Mouse (Mus musculus) midbrain, embryonic 13.5 days (tissue): Measurements from ENCODE around the gene Coil. TPM values are rescaled to one million over a fixed set of nuclear protein-coding genes. Genes with fewer than 3 reads are reported as not detected.
A peak's percentile ranks its signal among the peaks of the same experiment; 100 is the strongest.

ENCODE experiments used
- ATAC-seq: fragments of 200-750 bp; cut with Nextera tagmentation; 2 replicates; pipeline ENCODE4 v1.8.0; 2017; ENCODE audit warnings: mild to moderate bottlenecking, moderate TSS enrichment, moderate library complexity
- H3K27ac ChIP-seq: fragments of 300-500 bp; sonication (generic); 2 replicates; pipeline ENCODE4 v1.5.1; 2015; ENCODE audit warnings: inconsistent platforms, mild to moderate bottlenecking, moderate library complexity
- H3K27me3 ChIP-seq: fragments of 300-500 bp; sonication (generic); 2 replicates; pipeline ENCODE4 v1.6.1; 2015; ENCODE audit warnings: mild to moderate bottlenecking, inconsistent platforms
- H3K36me3 ChIP-seq: fragments of 300-500 bp; sonication (generic); 2 replicates; pipeline ENCODE4 v1.6.1; 2015; ENCODE audit warnings: mild to moderate bottlenecking, inconsistent platforms
- H3K4me1 ChIP-seq: fragments of 300-500 bp; sonication (generic); replicated peaks from 2 replicates; pipeline ENCODE4 v1.6.1; 2015; ENCODE audit warnings: inconsistent platforms
- H3K4me2 ChIP-seq: fragments of 300-500 bp; sonication (generic); replicated peaks from 2 replicates; pipeline ENCODE4 v1.6.1; 2015; ENCODE audit warnings: moderate library complexity, mild to moderate bottlenecking, inconsistent platforms
- H3K4me3 ChIP-seq: fragments of 300-500 bp; sonication (generic); replicated peaks from 2 replicates; pipeline ENCODE4 v1.5.1; 2015; ENCODE audit warnings: mild to moderate bottlenecking, inconsistent platforms
- H3K9ac ChIP-seq: fragments of 300-500 bp; sonication (generic); replicated peaks from 2 replicates; pipeline ENCODE4 v1.6.1; 2015; ENCODE audit warnings: mild to moderate bottlenecking, inconsistent platforms
- H3K9me3 ChIP-seq: fragments of 300-500 bp; sonication (generic); 2 replicates; pipeline ENCODE4 v1.6.1; 2016; ENCODE audit warnings: mild to moderate bottlenecking, inconsistent platforms
- WGBS: fragments of 180-500 bp; shearing (Covaris S2); methylation state at CpG from one replicate; pipeline ENCODE4 v1.1.7; 2015; 5-methylcytosine and 5-hydroxymethylcytosine counted together
- polyA plus RNA-seq: library from polyadenylated mRNA; unstranded; fragments of >200 nt; fragmentation: Nextera tagmentation; extraction: Ambion mirVana; gene quantifications from 2 replicates; pipeline ENCODE4 v1.2.1, GENCODE M21; 2015

The Coil gene
- polyA plus RNA-seq, 1 experiment from 2014 or later, result 28.1 TPM

DNA sequence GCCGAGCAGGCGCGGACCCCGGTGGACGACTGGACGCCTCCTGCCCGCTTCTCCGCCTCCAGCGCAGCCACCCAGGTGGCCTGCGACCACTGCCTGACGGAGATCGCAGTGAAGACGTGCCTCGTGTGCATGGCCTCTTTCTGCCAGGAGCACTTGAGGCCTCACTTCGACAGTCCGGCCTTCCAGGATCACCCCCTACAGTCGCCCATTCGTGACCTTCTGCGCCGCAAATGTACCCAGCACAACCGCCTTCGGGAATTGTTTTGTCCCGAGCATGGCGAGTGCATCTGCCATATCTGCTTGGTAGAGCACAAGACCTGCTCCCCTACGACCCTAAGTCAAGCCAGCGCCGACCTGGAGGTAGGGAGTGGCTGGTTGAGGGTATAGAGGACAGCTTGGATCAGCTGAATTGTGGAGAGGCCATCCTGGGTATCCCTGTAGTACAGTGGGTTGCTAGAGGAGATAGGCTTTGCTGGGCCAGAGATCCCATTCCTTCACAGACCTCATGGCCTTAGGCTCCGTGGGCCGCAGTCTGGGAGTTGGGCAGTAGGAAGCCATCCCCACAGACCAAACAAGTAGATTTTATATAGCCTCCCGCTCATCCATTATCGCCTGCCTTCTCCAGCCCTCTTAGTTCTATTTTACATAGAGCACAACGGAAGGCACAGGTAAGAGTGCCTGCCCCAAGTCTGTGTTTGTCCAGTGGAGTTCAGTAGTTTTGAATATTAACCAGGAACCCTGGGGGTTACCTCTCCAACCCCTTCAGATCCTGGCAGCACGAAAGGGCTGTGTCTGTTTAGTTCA lies 29.9 kb downstream of the Coil start:
- Histone ChIP-seq H3K9ac (peak overlapping the region; percentile 52), H3K27ac (no peak overlapping the region), H3K27me3 (peaks cover 27% of the 10 kb centered on the region), H3K4me2 (peak overlapping the region; percentile 52), H3K36me3 (no peaks in the 10 kb centered on the region), H3K4me1 (peaks cover 7% of the 10 kb centered on the region), H3K9me3 (no peaks in the 10 kb centered on the region), H3K4me3 (peak overlapping the region; percentile 40)
- 36% methylated on average over 33 of the region's 33 CpGs for WGBS
- no peak for ATAC-seq

DNA sequence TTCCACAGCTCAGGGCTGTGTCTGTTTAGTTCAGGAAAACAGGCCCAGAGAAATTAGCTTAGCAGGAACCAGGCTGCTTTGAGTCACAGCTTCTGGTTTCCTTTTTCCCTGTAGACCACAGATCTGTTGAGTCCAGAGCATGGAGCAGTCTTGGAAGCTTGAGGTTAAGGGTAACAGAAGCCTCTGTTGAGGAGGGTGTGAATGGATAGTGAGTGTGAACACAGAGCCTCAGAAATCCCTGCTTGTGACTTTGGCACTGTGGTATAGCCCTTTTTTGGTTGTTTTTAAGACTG lies 30.4 kb downstream of the Coil start:
- no peak overlapping the region for H3K4me2 ChIP-seq
- H3K9ac ChIP-seq, result no peak overlapping the region
- peaks cover 27% of the 10 kb centered on the region for H3K27me3 ChIP-seq
- no peak overlapping the region for H3K4me3 ChIP-seq
- H3K27ac ChIP-seq, result no peak overlapping the region
- ATAC-seq, result no peak
- H3K36me3 ChIP-seq, result no peaks in the 10 kb centered on the region
- H3K4me1 ChIP-seq, result peaks cover 7% of the 10 kb centered on the region
- no peaks in the 10 kb centered on the region for H3K9me3 ChIP-seq

DNA sequence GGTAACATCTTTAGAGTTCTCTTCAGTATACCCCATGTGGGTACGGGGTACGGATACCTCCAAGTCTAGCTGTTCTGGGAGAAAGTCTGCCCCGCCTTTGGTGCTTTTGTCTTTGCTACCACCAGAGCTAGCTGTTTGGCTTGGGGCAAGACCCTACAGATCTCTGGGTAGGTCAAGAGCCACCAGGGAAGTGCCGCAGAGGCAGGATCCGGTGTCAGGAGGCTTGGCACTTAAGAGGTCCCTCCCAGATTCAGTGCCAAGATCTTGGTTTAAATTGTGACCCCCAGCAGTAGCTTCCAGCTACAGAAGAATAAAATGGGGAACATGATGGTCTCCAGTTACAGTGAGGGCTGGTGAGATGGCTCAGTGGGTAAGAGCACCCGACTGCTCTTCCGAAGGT lies 31.5 kb downstream of the Coil start:
- Histone ChIP-seq H3K4me1 (peaks cover 7% of the 10 kb centered on the region), H3K27me3 (peaks cover 27% of the 10 kb centered on the region), H3K36me3 (no peaks in the 10 kb centered on the region), H3K9me3 (no peaks in the 10 kb centered on the region), H3K4me3 (no peak overlapping the region), H3K27ac (no peak overlapping the region), H3K4me2 (no peak overlapping the region), H3K9ac (no peak overlapping the region)
- ATAC-seq, result no peak
- 95% methylated on average over 7 of the region's 7 CpGs for WGBS

DNA sequence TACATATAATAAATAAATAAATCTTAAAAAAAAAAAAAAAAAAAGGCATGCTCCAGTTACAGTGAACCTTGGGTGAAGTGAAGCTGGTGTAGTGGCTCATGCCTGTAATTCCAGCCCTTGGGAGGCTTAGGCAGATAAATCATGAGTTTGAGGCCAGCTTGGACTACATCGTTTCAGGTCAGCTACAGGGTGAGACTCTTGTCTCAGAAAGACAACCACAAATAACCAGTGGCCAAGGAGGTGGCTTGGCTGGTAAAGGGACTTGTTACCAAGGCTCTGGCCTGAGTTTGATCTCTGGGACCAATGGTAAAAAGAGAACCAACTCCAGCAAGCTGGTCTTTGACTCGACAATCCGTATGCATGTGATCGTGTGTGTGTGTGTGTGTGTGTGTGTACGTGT lies 32.0 kb downstream of the Coil start:
- no peak for ATAC-seq
- Histone ChIP-seq H3K4me1 (peaks cover 7% of the 10 kb centered on the region), H3K9ac (no peak overlapping the region), H3K9me3 (no peaks in the 10 kb centered on the region), H3K27me3 (peaks cover 27% of the 10 kb centered on the region), H3K4me2 (no peak overlapping the region), H3K4me3 (no peak overlapping the region), H3K36me3 (no peaks in the 10 kb centered on the region), H3K27ac (no peak overlapping the region)
- 94% methylated on average over 5 of the region's 5 CpGs for WGBS

DNA sequence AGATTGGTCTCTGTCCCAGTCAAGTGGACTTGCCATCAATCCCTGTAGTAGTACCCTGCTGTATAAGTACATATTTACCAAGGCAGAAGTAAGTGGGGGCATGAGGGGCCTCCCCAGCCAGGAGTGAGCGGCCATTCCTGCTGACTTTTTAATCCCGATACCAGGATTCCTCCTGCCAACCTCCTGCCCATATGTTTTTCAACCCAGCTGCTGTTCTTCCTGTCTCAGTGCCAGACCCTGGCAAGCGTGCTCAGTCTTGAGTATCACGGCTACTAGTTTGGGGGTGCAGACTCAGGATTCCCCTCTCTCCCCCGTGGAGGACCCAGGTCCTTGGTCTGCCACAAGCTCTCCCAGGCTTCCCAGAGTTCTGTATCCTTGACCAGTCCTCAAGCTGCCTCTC lies 32.6 kb downstream of the Coil start:
- H3K27ac ChIP-seq, result no peak overlapping the region

DNA sequence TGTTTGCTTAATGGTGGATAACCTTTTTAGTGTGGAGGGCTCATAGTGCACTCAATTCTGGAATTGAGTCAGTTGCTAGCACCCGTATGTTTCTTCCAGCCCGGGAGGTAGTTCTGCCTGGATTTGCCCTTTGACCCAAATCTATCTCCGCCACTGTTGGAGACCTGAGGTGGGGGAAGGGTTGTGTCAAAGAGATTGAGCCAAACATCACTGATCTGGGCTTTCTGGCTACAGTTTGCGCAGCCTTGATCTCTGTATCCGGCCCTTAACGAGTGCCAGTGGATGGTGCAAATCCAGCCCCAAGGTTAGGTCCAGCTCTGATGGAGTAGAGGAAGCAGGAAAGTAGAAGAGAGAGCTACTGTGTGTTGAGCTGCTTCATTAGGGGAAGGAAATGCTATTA lies 33.0 kb downstream of the Coil start:
- Histone ChIP-seq H3K4me3 (no peak overlapping the region), H3K27me3 (peaks cover 24% of the 10 kb centered on the region), H3K4me2 (no peak overlapping the region), H3K9me3 (no peaks in the 10 kb centered on the region), H3K9ac (no peak overlapping the region), H3K27ac (no peak overlapping the region), H3K4me1 (peaks cover 7% of the 10 kb centered on the region), H3K36me3 (no peaks in the 10 kb centered on the region)
- no peak for ATAC-seq
- 66% methylated on average over 6 of the region's 6 CpGs for WGBS

More for the DNA sequence above, 32.6 kb downstream of the Coil start:
- H3K4me3 ChIP-seq, result no peak overlapping the region
- 86% methylated on average over 5 of the region's 5 CpGs for WGBS
- ATAC-seq, result no peak
- peaks cover 27% of the 10 kb centered on the region for H3K27me3 ChIP-seq
- peaks cover 7% of the 10 kb centered on the region for H3K4me1 ChIP-seq
- no peak overlapping the region for H3K9ac ChIP-seq
- no peaks in the 10 kb centered on the region for H3K36me3 ChIP-seq
- H3K4me2 ChIP-seq, result no peak overlapping the region
- no peaks in the 10 kb centered on the region for H3K9me3 ChIP-seq

DNA sequence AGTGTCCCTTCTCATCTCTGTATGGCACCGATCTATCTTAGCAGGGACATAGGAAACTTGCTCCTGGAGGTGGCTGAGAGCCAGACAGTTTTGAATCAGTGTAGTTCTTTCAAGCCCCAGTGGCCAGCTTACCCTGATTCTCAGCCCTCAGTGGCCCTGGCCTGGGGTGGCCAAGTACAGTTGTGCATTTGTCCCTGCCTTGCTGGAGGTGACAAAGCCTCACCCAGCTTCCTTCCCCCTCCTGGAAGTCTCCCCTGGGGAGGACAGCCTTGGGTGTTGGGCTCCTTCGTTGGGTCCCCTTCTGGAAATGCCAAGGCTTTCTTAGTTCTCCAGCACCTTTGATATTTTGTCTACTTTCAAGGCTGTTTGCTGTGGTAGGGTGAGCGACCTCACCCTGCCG lies 33.7 kb downstream of the Coil start:
- H3K9ac ChIP-seq, result no peak overlapping the region
- no peak overlapping the region for H3K27ac ChIP-seq
- no peak overlapping the region for H3K4me2 ChIP-seq
- no peak for ATAC-seq
- H3K27me3 ChIP-seq, result peaks cover 18% of the 10 kb centered on the region
- WGBS, result 88% methylated on average over 4 of the region's 4 CpGs
- peaks cover 7% of the 10 kb centered on the region for H3K4me1 ChIP-seq
- H3K36me3 ChIP-seq, result no peaks in the 10 kb centered on the region
- H3K4me3 ChIP-seq, result no peak overlapping the region
- H3K9me3 ChIP-seq, result no peaks in the 10 kb centered on the region

DNA sequence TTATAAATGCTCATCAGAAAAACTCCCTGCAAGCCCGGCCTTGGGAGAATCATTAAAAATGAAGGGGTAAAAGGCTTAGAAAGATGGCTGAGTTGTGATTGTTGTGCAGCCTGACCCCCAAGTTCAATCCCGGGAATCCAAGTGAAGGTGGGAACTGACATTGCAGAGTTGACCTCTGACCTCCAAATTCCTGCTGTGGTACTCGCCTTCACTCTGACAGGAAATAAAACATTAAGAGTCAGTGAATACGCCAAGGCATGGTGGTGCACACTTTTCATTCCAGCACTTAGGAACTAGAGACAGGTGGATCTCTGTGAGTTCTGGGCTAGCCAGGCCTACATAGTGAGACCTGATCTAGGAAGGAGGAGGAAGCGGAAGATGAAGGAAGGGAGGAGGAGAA lies 35.4 kb downstream of the Coil start:
- Histone ChIP-seq H3K4me2 (no peak overlapping the region), H3K36me3 (no peaks in the 10 kb centered on the region), H3K27ac (no peak overlapping the region), H3K9me3 (no peaks in the 10 kb centered on the region), H3K4me3 (no peak overlapping the region), H3K27me3 (peaks cover under 1% of the 10 kb centered on the region; the same call in 1 of the 2 replicates), H3K9ac (no peak overlapping the region), H3K4me1 (no peaks in the 10 kb centered on the region)
- ATAC-seq, result no peak
- 85% methylated on average over 5 of the region's 5 CpGs for WGBS

DNA sequence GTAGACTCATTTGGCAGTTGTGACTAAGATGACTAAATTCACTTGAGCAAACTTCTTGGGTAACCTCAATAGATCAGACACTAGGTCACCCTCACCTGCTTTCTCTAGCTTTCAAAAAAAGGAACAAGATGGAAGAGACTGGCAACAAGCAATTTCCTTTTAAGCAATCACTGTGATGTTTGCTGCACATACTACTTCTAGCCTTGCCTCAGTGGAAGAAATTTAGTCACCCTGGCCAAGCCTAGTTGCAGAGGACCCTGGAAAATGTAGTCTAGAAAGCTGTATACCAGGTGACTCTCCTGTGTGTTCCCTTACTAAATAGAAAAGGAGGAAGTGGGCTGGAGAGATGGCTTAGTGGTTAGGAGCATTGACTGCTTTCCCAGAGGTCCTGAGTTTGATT lies 36.4 kb downstream of the Coil start:
- H3K9me3 ChIP-seq, result no peaks in the 10 kb centered on the region
- H3K36me3 ChIP-seq, result no peaks in the 10 kb centered on the region
- no peaks in the 10 kb centered on the region for H3K4me1 ChIP-seq
- H3K27me3 ChIP-seq, result no peaks in the 10 kb centered on the region
- no peak overlapping the region for H3K4me2 ChIP-seq
- no peak for ATAC-seq
- H3K4me3 ChIP-seq, result no peak overlapping the region
- H3K27ac ChIP-seq, result no peak overlapping the region
- H3K9ac ChIP-seq, result no peak overlapping the region

DNA sequence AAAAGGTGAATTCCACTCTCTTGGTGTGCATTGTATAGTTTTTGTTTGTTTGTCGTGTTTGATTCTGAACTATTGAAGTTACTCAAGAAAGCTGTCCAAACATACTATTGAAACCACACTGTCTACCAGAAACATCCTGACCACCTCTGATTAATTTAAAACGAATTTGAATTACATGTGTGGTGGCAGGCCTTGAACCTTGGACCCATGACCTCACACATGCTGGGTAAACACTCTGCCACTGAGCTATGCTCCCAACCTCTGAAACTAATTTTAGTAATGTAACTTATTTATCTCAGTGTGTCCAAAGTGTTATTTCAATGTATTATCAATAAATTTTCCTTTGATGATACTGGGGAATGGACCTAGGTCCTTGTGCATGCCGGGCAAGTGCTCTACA lies 37.5 kb downstream of the Coil start:
- WGBS, result 91% methylated on average over 3 of the region's 3 CpGs

DNA sequence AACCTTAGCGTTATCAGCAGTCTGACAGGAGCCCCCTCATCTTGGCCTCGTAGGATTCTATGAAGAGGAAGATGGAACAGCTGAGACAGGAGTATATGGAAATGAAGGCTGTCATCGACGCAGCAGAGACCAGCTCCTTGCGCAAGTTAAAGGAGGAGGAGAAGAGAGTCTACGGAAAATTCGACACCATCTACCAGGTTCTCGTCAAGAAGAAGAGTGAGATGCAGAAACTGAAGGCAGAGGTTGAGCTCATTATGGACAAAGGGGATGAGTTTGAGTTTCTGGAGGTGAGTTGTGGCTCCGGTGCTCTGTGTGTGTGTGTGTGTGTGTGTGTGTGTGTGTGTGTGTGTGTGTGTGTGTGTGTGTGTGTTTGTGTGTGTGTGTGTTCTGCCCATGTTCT lies 39.0 kb downstream of the Coil start:
- no peaks in the 10 kb centered on the region for H3K27me3 ChIP-seq
- no peak overlapping the region for H3K4me3 ChIP-seq
- WGBS, result 92% methylated on average over 9 of the region's 9 CpGs
- H3K4me2 ChIP-seq, result no peak overlapping the region
- H3K9ac ChIP-seq, result no peak overlapping the region
- no peak overlapping the region for H3K27ac ChIP-seq
- ATAC-seq, result no peak
- no peaks in the 10 kb centered on the region for H3K9me3 ChIP-seq
- no peaks in the 10 kb centered on the region for H3K36me3 ChIP-seq
- no peaks in the 10 kb centered on the region for H3K4me1 ChIP-seq

More for the DNA sequence above, 37.5 kb downstream of the Coil start:
- Histone ChIP-seq H3K27ac (no peak overlapping the region), H3K4me2 (no peak overlapping the region), H3K9me3 (no peaks in the 10 kb centered on the region), H3K36me3 (no peaks in the 10 kb centered on the region), H3K27me3 (no peaks in the 10 kb centered on the region), H3K4me1 (no peaks in the 10 kb centered on the region), H3K9ac (no peak overlapping the region), H3K4me3 (no peak overlapping the region)
- no peak for ATAC-seq

DNA sequence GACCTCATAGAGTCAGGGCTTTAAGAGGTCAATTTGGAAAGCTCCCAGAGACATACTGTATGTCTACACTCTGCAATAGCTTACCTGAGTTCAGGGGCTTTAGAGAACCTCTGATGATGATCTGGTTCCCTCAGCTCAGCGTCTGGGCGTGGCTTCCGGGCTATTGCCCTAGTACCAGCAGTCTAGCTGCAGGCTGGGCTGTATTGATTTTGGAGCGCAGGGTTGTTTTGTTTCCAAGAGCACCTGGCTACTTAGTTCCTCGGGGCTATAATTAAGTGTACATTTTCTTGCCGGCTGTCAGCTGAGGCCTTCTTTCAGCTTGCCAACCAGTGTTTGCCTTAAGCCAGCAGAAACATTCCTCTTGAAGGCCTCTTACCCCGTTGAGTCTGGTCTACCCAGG lies 39.4 kb downstream of the Coil start:
- no peak overlapping the region for H3K9ac ChIP-seq
- no peaks in the 10 kb centered on the region for H3K4me1 ChIP-seq
- H3K36me3 ChIP-seq, result no peaks in the 10 kb centered on the region
- no peaks in the 10 kb centered on the region for H3K9me3 ChIP-seq
- H3K4me2 ChIP-seq, result no peak overlapping the region
- H3K4me3 ChIP-seq, result no peak overlapping the region
- H3K27me3 ChIP-seq, result no peaks in the 10 kb centered on the region
- WGBS, result 71% methylated on average over 7 of the region's 7 CpGs
- no peak overlapping the region for H3K27ac ChIP-seq
- ATAC-seq, result no peak

GRCm38 (mm10) chr11:89012241-89012640 lies 42.2 kb downstream of the Coil start:
- no peak overlapping the region for H3K27ac ChIP-seq
- WGBS, result 88% methylated on average over 5 of the region's 5 CpGs

More at GRCm38 (mm10) chr11:89012241-89012640, 42.2 kb downstream of the Coil start:
- H3K4me3 ChIP-seq, result no peak overlapping the region
- no peak for ATAC-seq
- no peak overlapping the region for H3K9ac ChIP-seq
- H3K27me3 ChIP-seq, result no peaks in the 10 kb centered on the region
- H3K9me3 ChIP-seq, result no peaks in the 10 kb centered on the region
- no peaks in the 10 kb centered on the region for H3K4me1 ChIP-seq
- H3K36me3 ChIP-seq, result no peaks in the 10 kb centered on the region
- H3K4me2 ChIP-seq, result no peak overlapping the region
